Mouse (Mus musculus): ENCODE data around the gene Nars2.

GRCm38 (mm10) chr7:97082219-97083101 is 131.2 kb downstream of the Nars2 start:
- TF ChIP-seq POLR2A (IDR thresholded peaks at IDR 0.05; ENCODE audit: borderline replicate concordance, control insufficient read depth, low read depth, low read length) (no peak), CTCF (IDR thresholded peaks at IDR 0.05; ENCODE audit: control insufficient read depth, insufficient read depth, low read length) (no peak)
